Mouse (Mus musculus): Measurements from ENCODE around the gene Gm13287. TPM values are rescaled to one million over a fixed set of nuclear protein-coding genes. Genes with fewer than 3 reads are reported as not detected.
"Not testable (repeated sequence)": the region's sequence is repeated elsewhere in the genome, so short reads cannot be mapped to it uniquely, and the experiment has no call there.

The Gm13287 gene
- polyA plus RNA-seq (2016; fragmentation: Nextera tagmentation; extraction: Ambion mirVana), result 1.2 TPM in 1 of 2 replicates, not detected in the other

- no CpG with 5 or more reads among the region's 29 CpGs for WGBS
- not testable (repeated sequence) for ATAC-seq (ENCODE audit: insufficient number of reproducible peaks, low FRiP score); H3K27me3 ChIP-seq (replicated peaks); H3K36me3 ChIP-seq; H3K4me1 ChIP-seq (replicated peaks); H3K9me3 ChIP-seq (replicated peaks); H3K9ac ChIP-seq; H3K4me3 ChIP-seq; H3K27ac ChIP-seq (ENCODE audit: poor library complexity, severe bottlenecking)
- H3K4me2 ChIP-seq, result peak within 1 kb of the TSS; percentile 49
These were observed at the start of gene Gm13287 for GRCm38 (mm10) chr4:88802954-88803353. TSS of gene Gm13287 (plus strand) at chr4:88803254.

GRCm38 (mm10) chr4:88754818-88755340 is 48.2 kb upstream of the Gm13287 start, which contains the start of gene Gm13271:
TSS of gene Gm13271 (plus strand) at chr4:88754868.
- H3K27ac ChIP-seq (ENCODE audit: poor library complexity, severe bottlenecking); H3K9ac ChIP-seq; H3K4me2 ChIP-seq; H3K4me1 ChIP-seq (replicated peaks); ATAC-seq (ENCODE audit: insufficient number of reproducible peaks, low FRiP score); H3K27me3 ChIP-seq (replicated peaks); H3K36me3 ChIP-seq; H3K9me3 ChIP-seq (replicated peaks); H3K4me3 ChIP-seq: not testable (repeated sequence)
- 56% methylated on average over 15 of the region's 15 CpGs for WGBS

DNA sequence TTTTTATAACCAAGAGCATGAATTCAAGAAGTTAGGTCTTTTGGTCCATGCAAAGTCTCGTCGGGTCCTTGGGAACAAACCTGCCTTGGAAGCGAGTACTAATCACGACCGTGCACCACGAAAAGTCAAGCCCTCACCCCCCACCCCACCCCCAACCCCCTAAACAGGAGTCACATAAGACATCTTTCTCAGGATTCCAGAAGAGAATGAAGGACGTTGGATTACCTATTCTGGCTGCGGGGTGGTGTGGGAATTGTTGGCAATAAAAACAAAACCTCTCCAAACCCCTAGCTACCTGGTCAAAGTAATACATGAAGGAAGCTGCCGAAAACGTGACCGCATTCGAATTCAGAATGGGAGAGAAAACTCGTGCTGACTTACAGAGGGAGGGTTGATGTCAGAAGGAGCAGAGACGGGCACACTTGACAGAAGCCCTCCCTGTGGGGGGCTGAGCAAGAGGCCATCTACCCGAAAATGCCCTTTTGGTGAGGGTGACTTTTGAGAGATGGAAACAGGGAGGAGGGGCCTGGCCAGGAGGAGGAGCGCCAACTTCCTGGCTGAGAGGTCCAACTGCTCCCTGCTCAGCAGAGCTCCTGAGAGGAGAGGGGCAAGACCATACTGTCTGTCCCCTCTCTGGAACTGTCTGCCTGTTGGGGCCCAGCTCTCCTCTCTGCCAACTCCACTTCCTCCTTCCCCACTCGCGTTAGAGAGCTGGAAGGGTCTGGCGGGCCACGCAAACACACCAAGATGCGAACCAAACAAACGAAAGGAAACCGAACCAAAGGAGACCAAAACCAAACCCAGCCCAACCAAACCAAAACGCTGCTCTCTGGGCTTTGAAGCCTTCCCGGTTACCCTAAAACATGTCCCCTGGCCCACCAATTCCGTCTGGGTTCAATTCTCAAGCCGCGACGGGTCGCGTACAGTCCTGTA is 46.2 kb upstream of the Gm13287 start:
- not testable (repeated sequence) for ATAC-seq (ENCODE audit: insufficient number of reproducible peaks, low FRiP score)
- WGBS, result 9% methylated on average over 29 of the region's 31 CpGs
- peak overlapping the region; percentile 64 for H3K4me3 ChIP-seq

DNA sequence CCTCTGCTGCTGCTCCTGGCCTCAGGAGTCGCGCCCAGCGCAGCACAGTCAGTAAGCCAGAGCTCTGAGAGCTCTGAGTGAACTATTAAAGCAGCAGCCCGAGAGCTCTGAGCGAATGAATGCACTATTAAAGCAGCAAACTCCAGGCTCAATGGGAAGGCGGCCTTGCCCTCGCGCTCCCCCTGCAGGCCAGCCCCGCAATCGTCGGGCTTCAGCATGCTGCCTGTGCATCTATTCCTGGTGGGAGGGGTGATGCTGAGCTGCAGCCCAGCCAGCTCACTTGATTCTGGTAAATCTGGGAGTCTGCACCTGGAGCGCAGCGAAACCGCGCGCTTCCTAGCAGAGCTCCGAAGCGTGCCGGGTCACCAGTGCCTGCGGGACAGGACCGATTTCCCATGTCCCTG is 45.4 kb upstream of the Gm13287 start:
- peak; percentile 97 for ATAC-seq (ENCODE audit: insufficient number of reproducible peaks, low FRiP score)
- H3K36me3 ChIP-seq; H3K4me1 ChIP-seq (replicated peaks); H3K9me3 ChIP-seq (replicated peaks); H3K27me3 ChIP-seq (replicated peaks): not testable (repeated sequence)
- peak overlapping the region; percentile 64 for H3K4me3 ChIP-seq
- H3K9ac ChIP-seq, result peak overlapping the region; percentile 85
- H3K4me2 ChIP-seq, result peak overlapping the region; percentile 77
- under 1% methylated on average over 21 of the region's 21 CpGs for WGBS
- peak overlapping the region; percentile 98 for H3K27ac ChIP-seq (ENCODE audit: poor library complexity, severe bottlenecking)

More for the DNA sequence above, 46.2 kb upstream of the Gm13287 start:
- H3K9me3 ChIP-seq (replicated peaks); H3K27me3 ChIP-seq (replicated peaks); H3K36me3 ChIP-seq; H3K4me1 ChIP-seq (replicated peaks): not testable (repeated sequence)
- peak overlapping the region; percentile 77 for H3K4me2 ChIP-seq
- H3K27ac ChIP-seq (ENCODE audit: poor library complexity, severe bottlenecking), result peak overlapping the region; percentile 98
- peak overlapping the region; percentile 85 for H3K9ac ChIP-seq

DNA sequence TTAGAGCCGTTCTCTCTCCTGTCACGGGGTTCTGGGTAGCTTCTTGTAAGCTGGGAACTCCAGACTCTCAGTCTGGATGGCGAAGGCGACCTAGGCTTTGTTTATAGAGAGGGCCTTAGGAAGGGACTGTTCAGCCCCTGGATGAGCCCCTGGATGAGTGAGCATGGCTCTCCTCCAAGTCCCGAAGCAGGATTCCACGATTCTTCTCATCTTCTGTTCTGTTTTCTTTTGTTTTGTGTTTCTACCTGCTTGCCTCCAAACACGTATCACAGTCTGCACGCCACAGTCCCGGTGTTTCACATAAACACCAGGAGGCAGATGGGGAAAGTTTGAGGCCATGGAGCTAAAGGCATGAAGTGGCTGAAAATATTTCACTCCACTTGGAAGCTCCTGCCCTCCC is 44.3 kb upstream of the Gm13287 start:
- not testable (repeated sequence) for H3K4me2 ChIP-seq; H3K4me3 ChIP-seq; H3K9ac ChIP-seq; H3K27ac ChIP-seq (ENCODE audit: poor library complexity, severe bottlenecking); H3K27me3 ChIP-seq (replicated peaks); ATAC-seq (ENCODE audit: insufficient number of reproducible peaks, low FRiP score); H3K36me3 ChIP-seq; H3K4me1 ChIP-seq (replicated peaks); H3K9me3 ChIP-seq (replicated peaks)
- 80% methylated on average over 9 of the region's 9 CpGs for WGBS

DNA sequence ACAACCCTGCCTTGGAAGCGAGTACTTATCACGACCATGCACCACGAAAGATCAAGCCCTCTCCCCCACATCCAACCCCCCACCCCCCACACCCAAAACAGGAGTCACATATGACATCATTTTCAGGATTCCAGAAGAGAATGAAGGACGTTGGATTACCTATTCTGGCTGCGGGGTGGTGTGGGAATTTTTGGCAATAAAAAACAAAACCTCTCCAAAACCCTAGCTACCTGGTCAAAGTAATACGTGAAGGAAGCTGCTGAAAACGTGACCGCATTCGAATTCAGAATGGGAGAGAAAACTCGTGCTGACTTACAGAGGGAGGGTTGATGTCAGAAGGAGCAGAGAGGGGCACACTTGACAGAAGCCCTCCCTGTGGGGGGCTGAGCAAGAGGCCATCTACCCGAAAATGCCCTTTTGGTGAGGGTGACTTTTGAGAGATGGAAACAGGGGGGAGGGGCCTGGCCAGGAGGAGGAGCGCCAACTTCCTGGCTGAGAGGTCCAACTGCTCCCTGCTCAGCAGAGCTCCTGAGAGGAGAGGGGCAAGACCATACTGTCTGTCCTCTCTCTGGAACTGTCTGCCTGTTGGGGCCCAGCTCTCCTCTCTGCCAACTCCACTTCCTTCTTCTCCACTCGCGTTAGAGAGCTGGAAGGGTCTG is 43.3 kb upstream of the Gm13287 start, which contains the start of gene Gm13283:
Gene Gm13283, plus strand, starts transcription at position 510 of the 659 bp plus-strand sequence.
- not testable (repeated sequence) for ATAC-seq (ENCODE audit: insufficient number of reproducible peaks, low FRiP score); H3K9me3 ChIP-seq (replicated peaks); H3K27me3 ChIP-seq (replicated peaks); H3K36me3 ChIP-seq; H3K27ac ChIP-seq (ENCODE audit: poor library complexity, severe bottlenecking); H3K4me1 ChIP-seq (replicated peaks)
- Histone ChIP-seq H3K4me2 (peak within 1 kb of the TSS; percentile 58), H3K4me3 (peak within 1 kb of the TSS; percentile 36), H3K9ac (peak within 1 kb of the TSS; percentile 61; the same call in 1 of the 2 replicates)
- WGBS, result 14% methylated on average over 12 of the region's 14 CpGs

- H3K4me1 ChIP-seq (replicated peaks); H3K27me3 ChIP-seq (replicated peaks); H3K36me3 ChIP-seq; H3K9me3 ChIP-seq (replicated peaks); ATAC-seq (ENCODE audit: insufficient number of reproducible peaks, low FRiP score); H3K27ac ChIP-seq (ENCODE audit: poor library complexity, severe bottlenecking): not testable (repeated sequence)
- peak overlapping the region; percentile 61; the same call in 1 of the 2 replicates for H3K9ac ChIP-seq
- peak overlapping the region; percentile 58 for H3K4me2 ChIP-seq
- under 1% methylated on average over 24 of the region's 28 CpGs for WGBS
- peak overlapping the region; percentile 36 for H3K4me3 ChIP-seq
These were observed 42.6 kb upstream of the Gm13287 start for GRCm38 (mm10) chr4:88760431-88760830.

- not testable (repeated sequence) for H3K4me2 ChIP-seq; ATAC-seq (ENCODE audit: insufficient number of reproducible peaks, low FRiP score); H3K4me1 ChIP-seq (replicated peaks); H3K9ac ChIP-seq; H3K27ac ChIP-seq (ENCODE audit: poor library complexity, severe bottlenecking); H3K36me3 ChIP-seq; H3K27me3 ChIP-seq (replicated peaks); H3K4me3 ChIP-seq; H3K9me3 ChIP-seq (replicated peaks)
- WGBS, result 65% methylated on average over 6 of the region's 8 CpGs
These were observed 41.3 kb upstream of the Gm13287 start for GRCm38 (mm10) chr4:88761776-88762175.

- not testable (repeated sequence) for H3K4me1 ChIP-seq (replicated peaks); H3K4me3 ChIP-seq; H3K27ac ChIP-seq (ENCODE audit: poor library complexity, severe bottlenecking); H3K9ac ChIP-seq; ATAC-seq (ENCODE audit: insufficient number of reproducible peaks, low FRiP score); H3K9me3 ChIP-seq (replicated peaks); H3K27me3 ChIP-seq (replicated peaks); H3K36me3 ChIP-seq
- WGBS, result 45% methylated on average over 9 of the region's 9 CpGs
- peak overlapping the region; percentile 53; the same call in 1 of the 2 replicates for H3K4me2 ChIP-seq
These were observed 40.7 kb upstream of the Gm13287 start for GRCm38 (mm10) chr4:88762341-88762740.

DNA sequence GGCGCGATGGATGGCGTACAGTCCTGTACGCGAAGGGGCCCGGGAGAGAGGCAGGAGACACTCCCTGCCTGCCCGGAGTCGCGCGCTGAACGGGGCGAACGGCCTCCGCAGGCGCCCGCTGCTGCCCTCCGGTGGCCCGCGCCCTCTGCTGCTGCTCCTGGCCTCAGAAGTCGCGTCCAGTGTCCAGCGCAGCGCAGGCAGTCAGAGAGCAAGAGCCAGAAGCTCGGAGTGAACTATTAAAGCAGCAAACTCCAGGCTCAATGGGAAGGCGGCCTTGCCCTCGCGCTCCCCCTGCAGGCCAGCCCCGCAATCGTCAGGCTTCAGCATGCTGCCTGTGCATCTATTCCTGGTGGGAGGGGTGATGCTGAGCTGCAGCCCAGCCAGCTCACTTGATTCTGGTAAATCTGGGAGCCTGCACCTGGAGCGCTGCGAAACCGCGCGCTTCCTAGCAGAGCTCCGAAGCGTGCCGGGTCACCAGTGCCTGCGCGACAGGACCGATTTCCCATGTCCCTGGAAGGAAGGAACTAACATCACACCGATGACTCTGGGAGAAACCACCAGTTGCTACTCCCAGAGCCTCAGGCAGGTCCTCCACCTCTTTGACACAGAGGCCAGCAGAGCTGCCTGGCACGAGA is 39.6 kb upstream of the Gm13287 start:
- peak overlapping the region; percentile 60; the same call in 1 of the 2 replicates for H3K27ac ChIP-seq (ENCODE audit: poor library complexity, severe bottlenecking)
- not testable (repeated sequence) for H3K27me3 ChIP-seq (replicated peaks); H3K9ac ChIP-seq; H3K4me1 ChIP-seq (replicated peaks); H3K9me3 ChIP-seq (replicated peaks); ATAC-seq (ENCODE audit: insufficient number of reproducible peaks, low FRiP score); H3K36me3 ChIP-seq
- peak overlapping the region; percentile 31; the same call in 1 of the 2 replicates for H3K4me3 ChIP-seq
- 2% methylated on average over 41 of the region's 42 CpGs for WGBS
- peak overlapping the region; percentile 57 for H3K4me2 ChIP-seq

DNA sequence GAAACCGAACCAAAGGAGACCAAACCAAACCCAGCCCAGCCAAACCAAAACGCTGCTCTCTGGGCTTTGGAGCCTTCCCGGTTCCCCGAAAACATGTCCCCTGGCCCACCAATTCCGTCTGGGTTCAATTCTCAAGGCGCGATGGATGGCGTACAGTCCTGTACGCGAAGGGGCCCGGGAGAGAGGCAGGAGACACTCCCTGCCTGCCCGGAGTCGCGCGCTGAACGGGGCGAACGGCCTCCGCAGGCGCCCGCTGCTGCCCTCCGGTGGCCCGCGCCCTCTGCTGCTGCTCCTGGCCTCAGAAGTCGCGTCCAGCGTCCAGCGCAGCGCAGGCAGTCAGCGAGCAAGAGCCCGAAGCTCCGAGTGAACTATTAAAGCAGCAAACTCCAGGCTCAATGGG is 29.5 kb upstream of the Gm13287 start, which contains the start of gene Gm13290:
Gene Gm13290, plus strand, starts transcription at position 301 of the 400 bp plus-strand sequence.
- not testable (repeated sequence) for H3K36me3 ChIP-seq
- WGBS, result no CpG with 5 or more reads among the region's 32 CpGs

More for the DNA sequence above, 29.5 kb upstream of the Gm13287 start, which contains the start of gene Gm13290:
- H3K9me3 ChIP-seq (replicated peaks); H3K4me2 ChIP-seq; H3K4me3 ChIP-seq; H3K27ac ChIP-seq (ENCODE audit: poor library complexity, severe bottlenecking); ATAC-seq (ENCODE audit: insufficient number of reproducible peaks, low FRiP score); H3K9ac ChIP-seq; H3K27me3 ChIP-seq (replicated peaks); H3K4me1 ChIP-seq (replicated peaks): not testable (repeated sequence)
